Mouse (Mus musculus) kidney, embryonic 14.5 days (tissue): ENCODE measurements around the gene Ubr3. TPM values are rescaled to one million over a fixed set of nuclear protein-coding genes. Genes with fewer than 3 reads are reported as not detected.
"Not testable (repeated sequence)": the region's sequence is repeated elsewhere in the genome, so short reads cannot be mapped to it uniquely, and the experiment has no call there.

Experiments used
- ATAC-seq: fragments of 200-750 bp; cut with Nextera tagmentation; 2 replicates; pipeline ENCODE4 v1.8.0; 2017; ENCODE audit warnings: moderate number of reproducible peaks, mild to moderate bottlenecking, moderate TSS enrichment, moderate library complexity; ENCODE audit not compliant: low FRiP score, low TSS enrichment
- H3K27ac ChIP-seq: fragments of 300-500 bp; sonication (generic); 2 replicates; pipeline ENCODE4 v1.5.1; 2014; ENCODE audit warnings: low read depth, mild to moderate bottlenecking, low read length, moderate library complexity, mixed read lengths
- H3K27me3 ChIP-seq: fragments of 300-500 bp; sonication (generic); 2 replicates; pipeline ENCODE4 v1.6.1; 2014; ENCODE audit warnings: mild to moderate bottlenecking, low read length; ENCODE audit not compliant: control insufficient read depth, insufficient read depth
- H3K36me3 ChIP-seq: fragments of 300-500 bp; sonication (generic); 2 replicates; pipeline ENCODE4 v1.6.1; 2014; ENCODE audit warnings: low read length, mixed read lengths; ENCODE audit not compliant: control insufficient read depth, insufficient read depth
- H3K4me1 ChIP-seq: fragments of 300-500 bp; sonication (generic); 2 replicates; pipeline ENCODE4 v1.6.1; 2014; ENCODE audit warnings: low read length, mixed read lengths; ENCODE audit not compliant: control insufficient read depth, insufficient read depth
- H3K4me2 ChIP-seq: fragments of 300-500 bp; sonication (generic); replicated peaks from 2 replicates; pipeline ENCODE4 v1.6.1; 2014; ENCODE audit warnings: low read depth, mild to moderate bottlenecking, low read length
- H3K4me3 ChIP-seq: fragments of 300-500 bp; sonication (generic); 2 replicates; pipeline ENCODE4 v1.5.1; 2014; ENCODE audit warnings: mild to moderate bottlenecking, low read length
- H3K9ac ChIP-seq: fragments of 300-500 bp; sonication (generic); 2 replicates; pipeline ENCODE4 v1.6.1; 2014; ENCODE audit warnings: low read depth, mild to moderate bottlenecking, low read length, moderate library complexity
- H3K9me3 ChIP-seq: fragments of 300-500 bp; sonication (generic); 2 replicates; pipeline ENCODE4 v1.6.1; 2016; ENCODE audit warnings: low read length; ENCODE audit not compliant: control insufficient read depth
- WGBS: fragments of 180-500 bp; shearing (Covaris S2); extraction: QIAGEN DNeasy Blood & Tissue Kit; methylation state at CpG from one replicate; pipeline ENCODE4 v1.1.7; 2014; 5-methylcytosine and 5-hydroxymethylcytosine counted together
- polyA plus RNA-seq: library from polyadenylated mRNA; unstranded; fragments of >200 nt; fragmentation: Nextera tagmentation; extraction: Ambion mirVana; gene quantifications from 2 replicates; pipeline ENCODE4 v1.2.1, GENCODE M21; 2014

Ubr3 gene
- polyA plus RNA-seq, 1 experiment from 2014 or later, result 18.6 TPM

- not testable (repeated sequence) for H3K4me1 ChIP-seq, H3K9me3 ChIP-seq, H3K9ac ChIP-seq, H3K4me2 ChIP-seq, H3K4me3 ChIP-seq, H3K27ac ChIP-seq, ATAC-seq, H3K27me3 ChIP-seq
- peaks cover 45% of the 10 kb centered on the region for H3K36me3 ChIP-seq
- 93% methylated on average over 3 of the region's 3 CpGs for WGBS
These were observed 97.2 kb downstream of the Ubr3 start for GRCm38 (mm10) chr2:69994082-69994736.

GRCm38 (mm10) chr2:69994779-69995178, 97.7 kb downstream of the Ubr3 start:
- ATAC-seq, result no peak
- Histone ChIP-seq H3K27ac (no peak overlapping the region), H3K4me3 (no peak overlapping the region), H3K4me2 (no peak overlapping the region), H3K9me3 (no peaks in the 10 kb centered on the region), H3K9ac (no peak overlapping the region), H3K36me3 (peaks cover 39% of the 10 kb centered on the region), H3K27me3 (no peaks in the 10 kb centered on the region), H3K4me1 (no peaks in the 10 kb centered on the region)
- 74% methylated on average over 2 of the region's 2 CpGs for WGBS

- Histone ChIP-seq H3K4me3 (no peak overlapping the region), H3K4me1 (no peaks in the 10 kb centered on the region), H3K9me3 (no peaks in the 10 kb centered on the region), H3K9ac (no peak overlapping the region), H3K36me3 (peaks cover 33% of the 10 kb centered on the region; the same call in 1 of the 2 replicates), H3K27me3 (no peaks in the 10 kb centered on the region), H3K4me2 (no peak overlapping the region), H3K27ac (no peak overlapping the region)
- WGBS, result 93% methylated on average over 7 of the region's 7 CpGs
- no peak for ATAC-seq
These were observed 102.2 kb downstream of the Ubr3 start for GRCm38 (mm10) chr2:69999097-69999770.

DNA sequence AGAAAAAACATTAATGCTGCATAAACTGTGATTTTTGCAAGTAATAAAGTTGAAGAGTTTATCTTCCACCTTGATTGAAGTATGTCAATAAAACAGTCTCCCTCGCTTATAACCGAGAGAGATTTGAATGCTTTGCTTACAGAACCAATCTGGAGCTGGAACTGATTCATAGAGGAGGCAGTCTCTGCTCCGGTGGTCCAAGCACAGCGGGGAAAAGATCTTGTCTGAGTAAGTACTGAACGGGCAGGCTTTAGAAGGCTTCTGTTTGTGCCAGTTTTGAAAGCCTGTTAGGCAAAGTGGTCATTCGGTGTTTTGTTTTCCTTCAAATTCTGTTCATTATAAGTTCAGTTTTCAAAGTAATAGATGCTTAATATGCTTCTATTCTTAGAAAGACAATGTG, 103.3 kb downstream of the Ubr3 start:
- Histone ChIP-seq H3K4me2 (no peak overlapping the region), H3K36me3 (peaks cover 32% of the 10 kb centered on the region; the same call in 1 of the 2 replicates), H3K9me3 (no peaks in the 10 kb centered on the region), H3K9ac (no peak overlapping the region), H3K27ac (no peak overlapping the region), H3K4me3 (no peak overlapping the region), H3K27me3 (no peaks in the 10 kb centered on the region), H3K4me1 (no peaks in the 10 kb centered on the region)
- no peak for ATAC-seq
- WGBS, result 91% methylated on average over 6 of the region's 6 CpGs

DNA sequence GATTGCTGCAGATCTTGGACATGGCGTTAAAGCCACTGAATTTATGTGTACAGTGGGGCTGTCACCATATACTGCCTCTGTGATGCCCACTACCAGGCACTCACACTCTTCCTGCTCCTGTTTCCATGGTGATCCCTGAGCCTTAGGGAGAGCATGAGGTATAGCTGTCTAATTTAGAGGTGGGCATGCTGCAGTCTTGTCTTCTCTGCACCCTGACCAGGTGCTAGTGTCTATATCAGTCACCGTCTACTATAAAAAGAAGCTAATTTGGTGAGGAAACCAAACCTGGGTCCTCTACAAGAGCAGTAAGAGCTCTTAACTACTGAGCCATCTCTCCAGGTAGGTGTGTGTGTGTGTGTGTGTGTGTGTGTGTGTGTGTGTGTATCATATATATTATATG, 109.4 kb downstream of the Ubr3 start:
- H3K36me3 ChIP-seq, result peaks cover 33% of the 10 kb centered on the region
- no peak overlapping the region for H3K4me2 ChIP-seq
- no peak overlapping the region for H3K4me3 ChIP-seq
- no peak overlapping the region for H3K27ac ChIP-seq
- no peaks in the 10 kb centered on the region for H3K4me1 ChIP-seq
- no peak overlapping the region for H3K9ac ChIP-seq
- H3K9me3 ChIP-seq, result no peaks in the 10 kb centered on the region
- WGBS, result 90% methylated on average over 2 of the region's 2 CpGs
- ATAC-seq, result no peak
- H3K27me3 ChIP-seq, result no peaks in the 10 kb centered on the region

DNA sequence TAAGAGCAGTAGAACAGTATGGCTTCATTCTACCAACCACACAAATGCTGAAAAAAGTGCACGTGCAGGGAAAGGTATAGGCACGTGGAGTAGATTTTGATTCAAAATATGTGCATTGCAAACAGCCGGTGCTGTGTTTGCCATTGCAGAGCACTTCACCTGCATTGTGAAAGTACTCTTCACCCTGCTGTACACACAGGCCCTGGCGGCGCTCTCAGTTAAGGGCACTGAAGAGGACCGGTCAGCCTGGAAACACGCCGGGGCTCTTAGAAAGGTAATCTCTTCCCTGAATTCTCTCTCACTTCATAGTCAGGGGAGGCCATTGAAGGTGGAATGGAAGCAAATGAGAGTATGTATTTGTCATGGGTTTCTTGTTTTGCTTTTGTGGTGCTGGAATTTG, 115.9 kb downstream of the Ubr3 start:
- ATAC-seq, result no peak
- no peak overlapping the region for H3K4me3 ChIP-seq
- peaks cover 27% of the 10 kb centered on the region for H3K36me3 ChIP-seq
- H3K4me2 ChIP-seq, result no peak overlapping the region
- no peaks in the 10 kb centered on the region for H3K9me3 ChIP-seq
- H3K27ac ChIP-seq, result no peak overlapping the region
- H3K27me3 ChIP-seq, result no peaks in the 10 kb centered on the region
- H3K4me1 ChIP-seq, result no peaks in the 10 kb centered on the region
- no peak overlapping the region for H3K9ac ChIP-seq
- 94% methylated on average over 8 of the region's 8 CpGs for WGBS

DNA sequence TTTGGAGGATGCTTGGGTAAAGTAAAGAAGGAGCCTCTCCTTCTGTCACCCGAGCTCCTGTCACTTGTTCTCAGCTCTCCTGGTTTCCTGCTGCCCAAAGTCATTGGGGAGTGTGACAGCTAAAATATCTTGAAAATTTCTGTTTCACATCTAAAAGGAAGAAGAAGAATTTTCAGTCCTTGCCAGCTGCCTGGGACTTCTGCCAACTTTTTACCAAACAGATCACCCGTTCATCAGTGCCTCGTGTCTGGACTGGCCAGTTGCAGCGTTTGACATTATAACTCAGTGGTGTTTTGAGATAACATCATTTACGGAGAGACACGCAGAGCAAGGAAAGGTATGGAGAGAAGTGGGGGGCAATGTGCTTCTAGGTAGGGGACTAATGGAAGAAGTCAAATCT, 121.2 kb downstream of the Ubr3 start:
- WGBS, result 78% methylated on average over 6 of the region's 6 CpGs
- Histone ChIP-seq H3K27me3 (no peaks in the 10 kb centered on the region), H3K4me3 (no peak overlapping the region), H3K4me2 (no peak overlapping the region), H3K4me1 (no peaks in the 10 kb centered on the region), H3K9ac (no peak overlapping the region), H3K36me3 (peaks cover 53% of the 10 kb centered on the region), H3K27ac (no peak overlapping the region), H3K9me3 (no peaks in the 10 kb centered on the region)
- ATAC-seq, result no peak

GRCm38 (mm10) chr2:70024454-70024853, 127.4 kb downstream of the Ubr3 start:
- Histone ChIP-seq H3K4me1 (no peaks in the 10 kb centered on the region), H3K9me3 (0 out of 2 replicates have a peak, but pooled peaks cover 3% of the 10 kb centered on the region), H3K9ac (no peak overlapping the region), H3K4me2 (no peak overlapping the region), H3K27ac (no peak overlapping the region), H3K36me3 (peaks cover 30% of the 10 kb centered on the region), H3K27me3 (no peaks in the 10 kb centered on the region), H3K4me3 (no peak overlapping the region)
- 92% methylated on average over 2 of the region's 2 CpGs for WGBS
- no peak for ATAC-seq

DNA sequence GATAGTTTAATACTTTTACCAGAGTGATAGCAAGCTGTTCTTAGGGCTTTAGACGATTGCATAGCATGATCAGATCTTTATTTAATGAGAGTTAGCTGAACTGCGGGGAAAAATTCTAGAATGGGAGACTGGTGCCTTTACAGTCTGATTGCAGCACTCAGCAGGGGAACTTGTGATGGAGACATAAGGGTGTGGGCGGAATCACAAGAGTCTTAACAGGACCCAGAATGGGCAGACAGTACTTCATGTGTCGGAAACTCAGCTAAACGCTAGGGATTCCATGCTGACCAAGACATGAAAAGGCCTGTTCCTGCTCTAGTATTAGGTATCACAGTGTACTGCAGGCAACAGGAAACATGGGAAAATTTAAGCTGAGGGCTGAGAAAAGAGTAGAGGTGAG, 128.7 kb downstream of the Ubr3 start:
- H3K9ac ChIP-seq, result no peak overlapping the region
- H3K4me3 ChIP-seq, result no peak overlapping the region
- H3K36me3 ChIP-seq, result peaks cover 21% of the 10 kb centered on the region
- no peak overlapping the region for H3K27ac ChIP-seq
- H3K9me3 ChIP-seq, result 0 out of 2 replicates have a peak, but pooled peaks cover 3% of the 10 kb centered on the region
- ATAC-seq, result no peak
- 89% methylated on average over 5 of the region's 5 CpGs for WGBS
- no peaks in the 10 kb centered on the region for H3K4me1 ChIP-seq
- H3K4me2 ChIP-seq, result no peak overlapping the region
- no peaks in the 10 kb centered on the region for H3K27me3 ChIP-seq
